8 mouse cellular contexts compared by ENCODE assay signal in the genomic region with DNA sequence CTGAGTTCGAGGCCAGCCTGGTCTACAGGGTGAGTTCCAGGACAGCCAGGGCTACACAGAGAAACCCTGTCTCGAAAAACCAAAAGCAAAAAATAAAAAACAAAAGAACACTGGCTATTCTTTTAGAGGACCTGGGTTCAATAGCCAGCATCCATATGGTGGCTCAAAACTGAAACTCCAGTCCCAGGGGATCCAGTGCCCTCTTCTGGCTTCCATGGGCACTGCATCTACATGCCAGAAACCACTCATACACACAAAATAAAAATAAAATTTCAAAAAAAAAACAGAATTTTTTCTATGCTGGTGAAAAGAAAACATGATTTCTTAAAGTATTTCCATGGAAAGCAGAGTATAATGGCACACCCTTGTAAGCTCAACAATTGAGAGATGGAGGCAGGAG. TPM values are rescaled to one million over a fixed set of nuclear protein-coding genes. Genes with fewer than 3 reads are reported as not detected.
DNase-seq lines count a peak whose midpoint lies in the region; ATAC-seq lines count a peak whose summit lies in the region.

No protein-coding gene starts in this region.

- DNase-seq in CD4-positive, CD25-positive, alpha-beta regulatory T cell, adult 2 months (ENCODE audit: low read depth, low spot score): peak; percentile 63
- peak; percentile 35 for DNase-seq in left cerebral cortex, postnatal 4 days
- DNase-seq in left cerebral cortex, adult 8-10 months (ENCODE audit: low spot score in 2 of 2): no peak
- peak; percentile 57 for DNase-seq in induced T-regulatory cell, adult 2 months (ENCODE audit: low read depth)
- peak; percentile 11 to 47 for DNase-seq in spleen, adult 18-20 months
- DNase-seq in c-Kit-positive CD71-positive TER-119-positive erythroid progenitor cells, embryonic 14.5 days (ENCODE audit: low spot score): no peak

- no peak for ATAC-seq in CD4-positive, CD25-positive, alpha-beta regulatory T cell, adult 4 months
- ATAC-seq in midbrain, embryonic 16.5 days: no peak

- H3K4me3 ChIP-seq in midbrain, embryonic 16.5 days (ENCODE audit: low read depth, low read length): no peak overlapping the region

- no peaks in the 10 kb centered on the region for H3K9me3 ChIP-seq in midbrain, embryonic 16.5 days (replicated peaks; ENCODE audit: control insufficient read depth, low read length, poor library complexity, severe bottlenecking)

- 93% methylated on average over 2 of the region's 2 CpGs for WGBS in midbrain, embryonic 16.5 days

- H3K27me3 ChIP-seq in midbrain, embryonic 16.5 days (ENCODE audit: control insufficient read depth, insufficient read depth, low read depth, low read length): no peaks in the 10 kb centered on the region

- H3K36me3 ChIP-seq in midbrain, embryonic 16.5 days (ENCODE audit: control insufficient read depth, insufficient read depth, low read length): no peaks in the 10 kb centered on the region

- H3K27ac ChIP-seq in midbrain, embryonic 16.5 days (ENCODE audit: low read length): no peak overlapping the region

- no peak overlapping the region for H3K9ac ChIP-seq in midbrain, embryonic 16.5 days (ENCODE audit: low read depth, low read length)

- no peaks in the 10 kb centered on the region for H3K4me1 ChIP-seq in midbrain, embryonic 16.5 days (ENCODE audit: control insufficient read depth, insufficient read depth, low read length)

- no peak overlapping the region for H3K4me2 ChIP-seq in midbrain, embryonic 16.5 days (ENCODE audit: low read length)

- intact Hi-C loops in left cerebral cortex, postnatal 4 days (cut with DNase I): no loop called here

RNA-seq across cellular contexts. Expression of gene Spop, which starts 18.3 kb away (rescaled TPM):
- polyA plus RNA-seq in CD4-positive, CD25-positive, alpha-beta regulatory T cell, adult 4 months (2017; shearing (Covaris generic)): 100 to 1,000 TPM; 176 to 230 TPM
- total RNA-seq in left cerebral cortex, postnatal 4 days (2021): 100 to 1,000 TPM; 103 to 126 TPM
- 100 to 1,000 TPM; 160 to 203 (median 178) TPM for total RNA-seq in left cerebral cortex, adult 8-10 months (2022)
- 244 and 258 TPM in 2 replicates for polyA plus RNA-seq in midbrain, embryonic 16.5 days (2015; fragmentation: Nextera tagmentation; extraction: Ambion mirVana)

RNA-seq across cellular contexts. Expression of gene Slc35b1, which starts 47.7 kb away (rescaled TPM):
- 10 to 100 TPM; 53.8 to 61.1 TPM for polyA plus RNA-seq in CD4-positive, CD25-positive, alpha-beta regulatory T cell, adult 4 months (2017; shearing (Covaris generic))
- total RNA-seq in left cerebral cortex, postnatal 4 days (2021): 10 to 100 TPM; 85.9 to 87.2 TPM
- total RNA-seq in left cerebral cortex, adult 8-10 months (2022): 10 to 100 TPM; 59.8 to 61.4 (median 60.7) TPM
- 144 and 157 TPM in 2 replicates for polyA plus RNA-seq in midbrain, embryonic 16.5 days (2015; fragmentation: Nextera tagmentation; extraction: Ambion mirVana)

Comparison
In these comparisons a context has a peak if more than half of its experiments do, and no peak if none do; other contexts are left out.
1. DNase-seq: peak in CD4-positive, CD25-positive, alpha-beta regulatory T cell, adult 2 months (single experiment), left cerebral cortex, postnatal 4 days (single experiment), induced T-regulatory cell, adult 2 months (single experiment) and spleen, adult 18-20 months (2 of 2); none in left cerebral cortex, adult 8-10 months (0 of 2) and c-Kit-positive CD71-positive TER-119-positive erythroid progenitor cells, embryonic 14.5 days (single experiment).